Mouse (Mus musculus): ENCODE data around the gene Olfr1036. TPM values are rescaled to one million over a fixed set of nuclear protein-coding genes. Genes with fewer than 3 reads are reported as not detected.
"Not testable (repeated sequence)": the region's sequence is repeated elsewhere in the genome, so short reads cannot be mapped to it uniquely, and the experiment has no call there.

Olfr1036 gene
- not detected in 2 replicates for polyA plus RNA-seq (2016; fragmentation: Nextera tagmentation; extraction: Ambion mirVana)

GRCm38 (mm10) chr2:86073692-86074091 lies at the start of gene Olfr1036:
TSS of gene Olfr1036 (plus strand) at chr2:86073992.
- H3K9ac ChIP-seq; H3K9me3 ChIP-seq (replicated peaks); H3K4me3 ChIP-seq; H3K4me2 ChIP-seq (replicated peaks); H3K27ac ChIP-seq; H3K4me1 ChIP-seq; H3K27me3 ChIP-seq; H3K36me3 ChIP-seq; ATAC-seq (ENCODE audit: low FRiP score): not testable (repeated sequence)

- no peak for ATAC-seq (ENCODE audit: low FRiP score)
- no peak within 1 kb of the TSS for H3K4me3 ChIP-seq
- H3K36me3 ChIP-seq, result no peaks in the 10 kb centered on the region
- no peaks in the 10 kb centered on the region for H3K27me3 ChIP-seq
- H3K9ac ChIP-seq, result no peak within 1 kb of the TSS
- no peaks in the 10 kb centered on the region for H3K9me3 ChIP-seq (replicated peaks)
- no peaks in the 10 kb centered on the region for H3K4me1 ChIP-seq
- H3K4me2 ChIP-seq (replicated peaks), result no peak within 1 kb of the TSS
- no peak within 1 kb of the TSS for H3K27ac ChIP-seq
Measured at GRCm38 (mm10) chr2:86045561-86045960, 28.2 kb upstream of the Olfr1036 start, which contains the start of gene Olfr1034. TSS of gene Olfr1034 (plus strand) at chr2:86045861.

- not testable (repeated sequence) for ATAC-seq (ENCODE audit: low FRiP score)
Measured at GRCm38 (mm10) chr2:86050777-86051176, 23.0 kb upstream of the Olfr1036 start.

GRCm38 (mm10) chr2:86063766-86064165 lies 10.0 kb upstream of the Olfr1036 start:
- not testable (repeated sequence) for H3K36me3 ChIP-seq; H3K9ac ChIP-seq; H3K27me3 ChIP-seq; H3K9me3 ChIP-seq (replicated peaks); H3K4me3 ChIP-seq; H3K27ac ChIP-seq; H3K4me2 ChIP-seq (replicated peaks); ATAC-seq (ENCODE audit: low FRiP score); H3K4me1 ChIP-seq
- WGBS, result 94% methylated on average over 2 of the region's 2 CpGs

More at GRCm38 (mm10) chr2:86050777-86051176, 23.0 kb upstream of the Olfr1036 start:
- H3K4me1 ChIP-seq; H3K4me3 ChIP-seq; H3K27me3 ChIP-seq; H3K4me2 ChIP-seq (replicated peaks); H3K9me3 ChIP-seq (replicated peaks); H3K9ac ChIP-seq; H3K27ac ChIP-seq; H3K36me3 ChIP-seq: not testable (repeated sequence)

- Histone ChIP-seq H3K27ac (no peak overlapping the region), H3K27me3 (no peaks in the 10 kb centered on the region), H3K4me3 (no peak overlapping the region), H3K4me2 (replicated peaks) (no peak overlapping the region), H3K4me1 (no peaks in the 10 kb centered on the region), H3K9me3 (replicated peaks) (no peaks in the 10 kb centered on the region), H3K9ac (no peak overlapping the region), H3K36me3 (no peaks in the 10 kb centered on the region)
- whole genome bisulfite sequencing, result 97% methylated on average over 8 of the region's 8 CpGs
- ATAC-seq (ENCODE audit: low FRiP score), result no peak
Measured at GRCm38 (mm10) chr2:86070189-86070588, 3.6 kb upstream of the Olfr1036 start.

- not testable (repeated sequence) for H3K9me3 ChIP-seq (replicated peaks); H3K4me1 ChIP-seq; H3K36me3 ChIP-seq; H3K27me3 ChIP-seq; H3K4me3 ChIP-seq; H3K4me2 ChIP-seq (replicated peaks); H3K27ac ChIP-seq; H3K9ac ChIP-seq; ATAC-seq (ENCODE audit: low FRiP score)
- WGBS, result 87% methylated on average over 1 of the region's 1 CpGs
Measured at GRCm38 (mm10) chr2:86080478-86080877, 6.7 kb downstream of the Olfr1036 start.

- Histone ChIP-seq H3K9ac (no peak within 1 kb of the TSS), H3K27me3 (no peaks in the 10 kb centered on the region), H3K36me3 (no peaks in the 10 kb centered on the region), H3K4me2 (replicated peaks) (no peak within 1 kb of the TSS), H3K9me3 (replicated peaks) (no peaks in the 10 kb centered on the region), H3K27ac (no peak within 1 kb of the TSS), H3K4me3 (no peak within 1 kb of the TSS), H3K4me1 (no peaks in the 10 kb centered on the region)
- no peak for ATAC-seq (ENCODE audit: low FRiP score)
- 95% methylated on average over 2 of the region's 2 CpGs for WGBS
Measured at GRCm38 (mm10) chr2:86087285-86087684, 13.5 kb downstream of the Olfr1036 start, which contains the start of gene Olfr1037. TSS of gene Olfr1037 (minus strand) at chr2:86087385.

Other genes starting within 250 kb of the Olfr1036 start
- gene Olfr1019, start 228.5 kb upstream of the Olfr1036 start, polyA plus RNA-seq (2016; fragmentation: Nextera tagmentation; extraction: Ambion mirVana), result not detected in 2 replicates
- gene Olfr1020, start 227.0 kb upstream of the Olfr1036 start, polyA plus RNA-seq (2016; fragmentation: Nextera tagmentation; extraction: Ambion mirVana), result not detected in 2 replicates
- gene Olfr1022, start 205.4 kb upstream of the Olfr1036 start, polyA plus RNA-seq (2016; fragmentation: Nextera tagmentation; extraction: Ambion mirVana), result not detected in 2 replicates
- gene Olfr1023, start 188.4 kb upstream of the Olfr1036 start, polyA plus RNA-seq (2016; fragmentation: Nextera tagmentation; extraction: Ambion mirVana), result not detected in 2 replicates
- gene Olfr1024, start 168.9 kb upstream of the Olfr1036 start, polyA plus RNA-seq (2016; fragmentation: Nextera tagmentation; extraction: Ambion mirVana), result not detected in 2 replicates
- not detected in 2 replicates for gene Olfr1025-ps1, start 158.8 kb upstream of the Olfr1036 start, polyA plus RNA-seq (2016; fragmentation: Nextera tagmentation; extraction: Ambion mirVana)
- gene Olfr1026, start 152.4 kb upstream of the Olfr1036 start, polyA plus RNA-seq (2016; fragmentation: Nextera tagmentation; extraction: Ambion mirVana), result not detected in 2 replicates
- gene Olfr1028, start 123.6 kb upstream of the Olfr1036 start, polyA plus RNA-seq (2016; fragmentation: Nextera tagmentation; extraction: Ambion mirVana), result not detected in 2 replicates
- gene Olfr1029, start 100.1 kb upstream of the Olfr1036 start, polyA plus RNA-seq (2016; fragmentation: Nextera tagmentation; extraction: Ambion mirVana), result not detected in 2 replicates
- gene Olfr1030, start 94.7 kb upstream of the Olfr1036 start, polyA plus RNA-seq (2016; fragmentation: Nextera tagmentation; extraction: Ambion mirVana), result not detected in 2 replicates
- gene Olfr1031, start 83.7 kb upstream of the Olfr1036 start, polyA plus RNA-seq (2016; fragmentation: Nextera tagmentation; extraction: Ambion mirVana), result not detected in 2 replicates
- gene Olfr1032, start 68.5 kb upstream of the Olfr1036 start, polyA plus RNA-seq (2016; fragmentation: Nextera tagmentation; extraction: Ambion mirVana), result not detected in 2 replicates
- not detected in 2 replicates for gene Olfr1033, start 53.4 kb upstream of the Olfr1036 start, polyA plus RNA-seq (2016; fragmentation: Nextera tagmentation; extraction: Ambion mirVana)
- not detected in 2 replicates for gene Olfr1034, start 28.1 kb upstream of the Olfr1036 start, polyA plus RNA-seq (2016; fragmentation: Nextera tagmentation; extraction: Ambion mirVana)
- gene Olfr1037, start 13.4 kb downstream of the Olfr1036 start, polyA plus RNA-seq (2016; fragmentation: Nextera tagmentation; extraction: Ambion mirVana), result not detected in 2 replicates
- gene Olfr1039, start 61.9 kb downstream of the Olfr1036 start, polyA plus RNA-seq (2016; fragmentation: Nextera tagmentation; extraction: Ambion mirVana), result not detected in 2 replicates
- not detected in 2 replicates for gene Olfr1040, start 72.7 kb downstream of the Olfr1036 start, polyA plus RNA-seq (2016; fragmentation: Nextera tagmentation; extraction: Ambion mirVana)
- not detected in 2 replicates for gene Olfr1042, start 87.8 kb downstream of the Olfr1036 start, polyA plus RNA-seq (2016; fragmentation: Nextera tagmentation; extraction: Ambion mirVana)
- gene Olfr1043, start 93.5 kb downstream of the Olfr1036 start, polyA plus RNA-seq (2016; fragmentation: Nextera tagmentation; extraction: Ambion mirVana), result not detected in 2 replicates
- not detected in 2 replicates for gene Olfr1044, start 103.8 kb downstream of the Olfr1036 start, polyA plus RNA-seq (2016; fragmentation: Nextera tagmentation; extraction: Ambion mirVana)
- not detected in 2 replicates for gene Olfr52, start 111.7 kb downstream of the Olfr1036 start, polyA plus RNA-seq (2016; fragmentation: Nextera tagmentation; extraction: Ambion mirVana)
- not detected in 2 replicates for gene Olfr1045, start 129.0 kb downstream of the Olfr1036 start, polyA plus RNA-seq (2016; fragmentation: Nextera tagmentation; extraction: Ambion mirVana)
- not detected in 2 replicates for gene Olfr1046, start 145.3 kb downstream of the Olfr1036 start, polyA plus RNA-seq (2016; fragmentation: Nextera tagmentation; extraction: Ambion mirVana)
- gene Olfr1047, start 157.4 kb downstream of the Olfr1036 start, polyA plus RNA-seq (2016; fragmentation: Nextera tagmentation; extraction: Ambion mirVana), result not detected in 2 replicates
- not detected in 2 replicates for gene Olfr1048, start 166.3 kb downstream of the Olfr1036 start, polyA plus RNA-seq (2016; fragmentation: Nextera tagmentation; extraction: Ambion mirVana)
- not detected in 2 replicates for gene Olfr1049, start 184.3 kb downstream of the Olfr1036 start, polyA plus RNA-seq (2016; fragmentation: Nextera tagmentation; extraction: Ambion mirVana)
- gene Olfr1051, start 205.1 kb downstream of the Olfr1036 start, polyA plus RNA-seq (2016; fragmentation: Nextera tagmentation; extraction: Ambion mirVana), result not detected in 2 replicates
- gene Olfr1052, start 218.5 kb downstream of the Olfr1036 start, polyA plus RNA-seq (2016; fragmentation: Nextera tagmentation; extraction: Ambion mirVana), result not detected in 2 replicates
- gene Olfr1053, start 241.3 kb downstream of the Olfr1036 start, polyA plus RNA-seq (2016; fragmentation: Nextera tagmentation; extraction: Ambion mirVana), result not detected in 2 replicates